Mouse (Mus musculus) hindbrain, embryonic 10.5 days (tissue): ENCODE measurements around the gene Ankrd33b. TPM values are rescaled to one million over a fixed set of nuclear protein-coding genes. Genes with fewer than 3 reads are reported as not detected.

Experiments
- DNase-seq: peaks from one replicate; pipeline ENCODE4 v3.0.0-alpha.2; 2017; ENCODE audit warnings: low spot score
- H3K27ac ChIP-seq: fragments of 300-500 bp; sonication (generic); 2 replicates; pipeline ENCODE4 v1.5.1; 2016; ENCODE audit warnings: mild to moderate bottlenecking, moderate library complexity
- H3K27me3 ChIP-seq: fragments of 300-500 bp; sonication (generic); 2 replicates; pipeline ENCODE4 v1.6.1; 2016; ENCODE audit warnings: mild to moderate bottlenecking; ENCODE audit not compliant: poor library complexity, insufficient read depth, severe bottlenecking
- H3K36me3 ChIP-seq: fragments of 300-500 bp; sonication (generic); 2 replicates; pipeline ENCODE4 v1.6.1; 2016; ENCODE audit warnings: mild to moderate bottlenecking, moderate library complexity
- H3K4me1 ChIP-seq: fragments of 300-500 bp; sonication (generic); replicated peaks from 2 replicates; pipeline ENCODE4 v1.6.1; 2016; ENCODE audit warnings: mild to moderate bottlenecking
- H3K4me3 ChIP-seq: fragments of 300-500 bp; sonication (generic); 2 replicates; pipeline ENCODE4 v1.5.1; 2016; ENCODE audit warnings: mild to moderate bottlenecking, moderate library complexity
- H3K9me3 ChIP-seq: fragments of 300-500 bp; sonication (generic); 2 replicates; pipeline ENCODE4 v1.6.1; 2016; ENCODE audit warnings: mild to moderate bottlenecking, moderate library complexity
- WGBS: fragments of 180-500 bp; shearing (Covaris S2); methylation state at CpG from one replicate; pipeline ENCODE4 v1.1.7; 2016; 5-methylcytosine and 5-hydroxymethylcytosine counted together
- polyA plus RNA-seq: library from polyadenylated mRNA; unstranded; fragments of >200 nt; fragmentation: Nextera tagmentation; extraction: Ambion mirVana; gene quantifications from 2 replicates; pipeline ENCODE4 v1.2.1, GENCODE M21; 2016

Gene Ankrd33b
- 0.39 and 0.56 TPM in 2 replicates for polyA plus RNA-seq

GRCm38 (mm10) chr15:31367481-31368200 is at the start of gene Ankrd33b:
Gene Ankrd33b, minus strand, starts transcription at chr15:31367726.
- Histone ChIP-seq H3K27me3 (peaks cover 84% of the 10 kb centered on the region), H3K9me3 (no peaks in the 10 kb centered on the region), H3K4me3 (peak within 1 kb of the TSS; percentile 78), H3K36me3 (no peaks in the 10 kb centered on the region), H3K4me1 (peaks cover 38% of the 10 kb centered on the region), H3K27ac (peak within 1 kb of the TSS; percentile 74)
- WGBS: under 1% methylated on average over 49 of the region's 49 CpGs
- DNase-seq: peak; percentile 69

DNA sequence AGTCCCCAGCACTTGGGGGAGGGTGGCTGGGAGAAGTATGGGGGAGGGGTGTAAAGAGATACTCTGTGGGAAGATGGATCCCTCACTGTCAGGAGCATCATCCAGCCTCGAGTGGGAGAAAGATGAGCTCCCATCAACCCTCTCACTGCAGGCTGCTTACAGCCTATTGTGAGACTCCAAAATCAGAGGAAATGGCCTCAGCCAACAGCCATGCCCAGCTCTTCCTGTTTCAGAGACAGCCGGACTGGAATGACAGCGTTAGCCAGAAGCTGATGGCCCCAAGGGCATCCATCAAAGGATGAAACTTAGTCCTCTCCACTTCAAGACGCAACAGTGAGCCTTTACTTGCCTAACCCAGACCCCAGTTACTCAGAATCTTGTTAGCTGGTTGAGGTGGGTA is 47.7 kb upstream of the Ankrd33b start:
- no peak for DNase-seq

DNA sequence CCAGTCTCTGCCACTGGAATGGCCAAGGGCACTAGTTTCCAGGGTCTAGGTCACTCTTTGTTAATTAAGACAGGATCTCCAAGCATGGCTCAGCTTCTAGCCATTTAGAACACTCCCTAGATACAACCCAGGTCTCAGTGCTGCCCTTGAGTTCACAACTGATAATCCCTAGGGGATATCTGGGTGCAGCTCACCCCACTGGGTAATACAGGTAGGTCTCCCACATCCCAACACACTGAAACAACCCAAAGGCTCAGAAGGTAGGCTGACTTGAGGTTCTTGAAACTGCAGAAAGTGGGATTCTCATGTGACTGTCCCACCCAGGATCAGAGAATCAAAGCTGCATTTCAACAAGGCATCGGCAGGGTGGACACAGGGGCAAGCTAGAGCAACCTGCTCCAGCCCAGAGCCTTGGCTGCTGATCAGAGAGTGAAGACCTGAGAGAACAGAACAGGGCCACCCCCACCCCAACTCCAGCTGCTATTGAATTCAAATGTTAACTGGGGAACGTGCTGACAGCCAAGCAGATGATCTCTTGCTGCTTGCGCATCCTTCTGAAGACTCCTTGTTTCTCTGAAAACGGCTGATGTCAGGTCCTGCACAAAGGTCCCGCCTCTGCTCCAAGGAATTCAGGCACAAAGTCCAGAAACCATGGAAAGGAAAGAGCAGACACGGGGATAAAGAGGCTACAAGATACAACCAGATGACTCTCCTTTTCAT is 46.8 kb upstream of the Ankrd33b start:
- 44% methylated on average over 6 of the region's 6 CpGs for WGBS
- H3K4me3 ChIP-seq: no peak overlapping the region
- H3K27ac ChIP-seq: no peak overlapping the region
- no peaks in the 10 kb centered on the region for H3K27me3 ChIP-seq
- no peaks in the 10 kb centered on the region for H3K9me3 ChIP-seq
- peaks cover 32% of the 10 kb centered on the region for H3K4me1 ChIP-seq
- no peak for DNase-seq
- H3K36me3 ChIP-seq: no peaks in the 10 kb centered on the region

More for the DNA sequence above, 47.7 kb upstream of the Ankrd33b start:
- Histone ChIP-seq H3K4me1 (peaks cover 25% of the 10 kb centered on the region), H3K27ac (no peak overlapping the region), H3K4me3 (no peak overlapping the region), H3K9me3 (no peaks in the 10 kb centered on the region), H3K27me3 (no peaks in the 10 kb centered on the region), H3K36me3 (no peaks in the 10 kb centered on the region)
- WGBS: 72% methylated on average over 4 of the region's 4 CpGs

- 86% methylated on average over 6 of the region's 6 CpGs for WGBS
- no peaks in the 10 kb centered on the region for H3K9me3 ChIP-seq
- no peak for DNase-seq
Observed at GRCm38 (mm10) chr15:31413662-31414061, 46.1 kb upstream of the Ankrd33b start.

DNA sequence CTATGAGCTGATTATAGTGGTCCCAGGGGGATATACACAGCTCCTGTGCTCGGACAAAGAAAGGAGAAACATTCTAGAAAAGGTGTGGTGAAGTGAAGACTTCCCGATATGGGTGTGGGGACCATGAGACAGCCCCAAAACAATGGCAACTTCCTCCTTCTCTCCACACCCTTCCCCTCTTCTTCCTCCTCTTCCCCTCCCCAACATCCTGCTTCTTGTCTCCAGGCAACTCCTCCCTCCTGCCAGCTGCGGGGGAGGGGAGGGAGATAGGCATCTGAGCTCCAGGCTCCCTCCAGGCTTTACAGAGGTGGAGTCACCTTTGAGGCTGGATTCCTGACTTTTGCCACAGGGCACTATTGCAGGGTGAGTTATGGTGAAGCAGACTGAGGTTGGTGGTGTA is 45.4 kb upstream of the Ankrd33b start:
- WGBS: 48% methylated on average over 3 of the region's 3 CpGs
- no peak overlapping the region for H3K4me3 ChIP-seq
- H3K27me3 ChIP-seq: no peaks in the 10 kb centered on the region
- H3K36me3 ChIP-seq: no peaks in the 10 kb centered on the region
- H3K9me3 ChIP-seq: no peaks in the 10 kb centered on the region
- H3K27ac ChIP-seq: no peak overlapping the region
- peaks cover 30% of the 10 kb centered on the region for H3K4me1 ChIP-seq
- DNase-seq: no peak

More at GRCm38 (mm10) chr15:31413662-31414061, 46.1 kb upstream of the Ankrd33b start:
- H3K27ac ChIP-seq: no peak overlapping the region
- no peaks in the 10 kb centered on the region for H3K36me3 ChIP-seq
- peaks cover 32% of the 10 kb centered on the region for H3K4me1 ChIP-seq
- no peaks in the 10 kb centered on the region for H3K27me3 ChIP-seq
- H3K4me3 ChIP-seq: no peak overlapping the region

- no peak overlapping the region for H3K27ac ChIP-seq
- no peaks in the 10 kb centered on the region for H3K9me3 ChIP-seq
- no peaks in the 10 kb centered on the region for H3K27me3 ChIP-seq
- no peak overlapping the region for H3K4me3 ChIP-seq
- no peak for DNase-seq
- 83% methylated on average over 6 of the region's 6 CpGs for WGBS
- peaks cover 30% of the 10 kb centered on the region for H3K4me1 ChIP-seq
- no peaks in the 10 kb centered on the region for H3K36me3 ChIP-seq
Observed at GRCm38 (mm10) chr15:31412436-31412835, 44.9 kb upstream of the Ankrd33b start.

- WGBS: 90% methylated on average over 4 of the region's 4 CpGs
- H3K9me3 ChIP-seq: no peaks in the 10 kb centered on the region
- H3K36me3 ChIP-seq: no peaks in the 10 kb centered on the region
- H3K4me1 ChIP-seq: peaks cover 8% of the 10 kb centered on the region
- DNase-seq: no peak
- no peak overlapping the region for H3K27ac ChIP-seq
- H3K27me3 ChIP-seq: no peaks in the 10 kb centered on the region
- H3K4me3 ChIP-seq: no peak overlapping the region
Observed at GRCm38 (mm10) chr15:31407490-31407889, 40.0 kb upstream of the Ankrd33b start.

DNA sequence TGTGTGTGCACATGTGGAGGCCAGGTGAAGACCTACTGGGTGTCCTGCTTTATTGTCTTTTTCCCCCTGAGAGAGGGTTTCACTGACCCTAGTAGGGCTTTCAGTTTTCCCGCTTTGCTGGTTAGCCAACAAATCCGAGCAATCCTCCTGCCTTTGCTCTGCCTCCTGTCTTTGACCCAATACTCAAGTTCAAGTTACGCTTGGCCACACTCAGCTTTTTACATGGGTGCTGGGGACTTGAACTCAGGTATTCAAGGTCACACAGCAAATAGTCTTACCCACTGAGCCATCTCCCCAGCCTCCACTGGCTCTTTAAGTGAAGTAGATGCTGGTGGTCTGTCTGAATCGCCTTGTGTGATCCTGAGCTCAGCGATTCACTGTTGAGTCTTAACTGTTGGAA is 39.4 kb upstream of the Ankrd33b start:
- H3K36me3 ChIP-seq: no peaks in the 10 kb centered on the region
- 89% methylated on average over 5 of the region's 5 CpGs for WGBS
- H3K9me3 ChIP-seq: no peaks in the 10 kb centered on the region
- peaks cover 8% of the 10 kb centered on the region for H3K4me1 ChIP-seq
- H3K27ac ChIP-seq: no peak overlapping the region
- DNase-seq: no peak
- no peak overlapping the region for H3K4me3 ChIP-seq
- H3K27me3 ChIP-seq: no peaks in the 10 kb centered on the region

- DNase-seq: no peak
- no peaks in the 10 kb centered on the region for H3K27me3 ChIP-seq
- H3K27ac ChIP-seq: no peak overlapping the region
- WGBS: 85% methylated on average over 8 of the region's 8 CpGs
- no peaks in the 10 kb centered on the region for H3K36me3 ChIP-seq
- no peak overlapping the region for H3K4me3 ChIP-seq
- H3K4me1 ChIP-seq: no peaks in the 10 kb centered on the region; the same call in 1 of the 2 replicates
- H3K9me3 ChIP-seq: no peaks in the 10 kb centered on the region
Observed at GRCm38 (mm10) chr15:31404346-31404745, 36.8 kb upstream of the Ankrd33b start.

GRCm38 (mm10) chr15:31402200-31402892 is 34.8 kb upstream of the Ankrd33b start:
- no peak overlapping the region for H3K27ac ChIP-seq
- no peaks in the 10 kb centered on the region for H3K27me3 ChIP-seq
- no peak for DNase-seq
- H3K4me1 ChIP-seq: no peaks in the 10 kb centered on the region
- no peaks in the 10 kb centered on the region for H3K9me3 ChIP-seq
- 82% methylated on average over 12 of the region's 12 CpGs for WGBS
- no peaks in the 10 kb centered on the region for H3K36me3 ChIP-seq
- no peak overlapping the region for H3K4me3 ChIP-seq

GRCm38 (mm10) chr15:31400974-31401373 is 33.4 kb upstream of the Ankrd33b start:
- Histone ChIP-seq H3K4me1 (no peaks in the 10 kb centered on the region), H3K36me3 (no peaks in the 10 kb centered on the region), H3K4me3 (no peak overlapping the region), H3K27ac (no peak overlapping the region), H3K9me3 (no peaks in the 10 kb centered on the region), H3K27me3 (no peaks in the 10 kb centered on the region)
- 42% methylated on average over 3 of the region's 3 CpGs for WGBS
- DNase-seq: no peak

DNA sequence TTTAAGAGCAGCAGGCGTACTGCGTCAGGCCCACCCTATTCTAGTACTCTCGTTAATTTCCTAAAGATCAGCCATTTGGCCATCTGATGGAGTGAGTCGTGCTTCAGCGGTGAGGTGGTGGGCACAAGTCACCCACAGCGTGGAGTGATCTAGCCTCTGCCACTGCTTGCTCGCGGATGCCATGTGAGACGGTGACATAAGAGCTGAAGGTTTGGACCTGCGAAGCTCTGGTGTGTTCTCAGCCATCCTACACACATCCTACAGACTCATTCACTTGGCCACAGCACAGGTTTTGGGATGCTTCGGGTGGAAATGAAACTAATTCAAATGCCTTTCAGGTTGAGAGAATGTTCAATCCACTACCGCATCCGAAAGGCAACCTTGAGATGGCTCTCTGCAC is 31.2 kb upstream of the Ankrd33b start:
- Histone ChIP-seq H3K4me3 (no peak overlapping the region), H3K36me3 (no peaks in the 10 kb centered on the region), H3K27me3 (no peaks in the 10 kb centered on the region), H3K4me1 (no peaks in the 10 kb centered on the region), H3K9me3 (no peaks in the 10 kb centered on the region), H3K27ac (no peak overlapping the region)
- DNase-seq: no peak
- 94% methylated on average over 13 of the region's 13 CpGs for WGBS

DNA sequence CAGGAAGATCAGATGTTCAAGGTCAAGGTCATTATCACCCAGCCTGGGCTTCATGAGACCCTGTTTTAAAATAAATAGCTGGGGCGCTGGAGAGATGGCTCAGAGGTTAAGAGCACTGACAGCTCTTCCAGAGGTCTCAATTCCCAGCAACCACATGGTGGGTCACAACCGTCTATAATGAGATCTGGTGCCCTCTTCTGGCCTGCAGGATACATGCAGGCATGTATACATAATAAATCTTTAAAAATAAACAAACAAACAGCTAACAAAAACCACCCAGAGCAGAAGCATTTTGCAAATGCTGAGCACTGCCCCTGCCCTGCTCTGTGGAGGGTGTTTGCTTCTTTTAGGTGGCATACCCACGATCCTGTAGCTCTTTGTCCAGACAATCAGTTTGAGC is 29.9 kb upstream of the Ankrd33b start:
- Histone ChIP-seq H3K9me3 (no peaks in the 10 kb centered on the region), H3K4me1 (no peaks in the 10 kb centered on the region), H3K36me3 (no peaks in the 10 kb centered on the region), H3K27ac (no peak overlapping the region), H3K27me3 (no peaks in the 10 kb centered on the region), H3K4me3 (no peak overlapping the region)
- DNase-seq: no peak
- WGBS: 76% methylated on average over 3 of the region's 3 CpGs
